Mouse (Mus musculus): Measurements from ENCODE around the gene Ccr1.

DNA sequence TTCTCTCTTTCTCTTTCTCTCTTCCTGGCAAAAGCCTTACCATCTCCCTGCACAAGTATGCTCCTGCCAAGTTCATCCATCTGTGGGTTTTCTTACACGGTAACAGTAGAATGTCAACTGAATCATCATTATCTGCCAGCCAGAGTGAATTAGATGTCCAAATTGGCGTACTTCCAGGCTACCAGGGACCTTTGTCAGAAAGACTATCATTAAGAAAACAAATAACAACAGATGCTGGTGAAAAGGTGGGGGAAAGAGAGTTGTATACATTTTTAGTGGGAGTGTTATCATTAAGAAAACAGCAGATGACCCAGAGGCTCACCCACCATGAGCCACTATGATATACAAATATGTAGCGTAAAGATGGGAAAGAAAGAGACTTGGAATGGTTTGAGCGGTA, 38.6 kb downstream of the Ccr1 start:
- no peak for TF ChIP-seq POLR2A (IDR thresholded peaks at IDR 0.05; ENCODE audit: extremely low read depth, insufficient read depth, low read length)
- no peak for TF ChIP-seq CTCF (IDR thresholded peaks at IDR 0.05; ENCODE audit: low read depth, low read length)

Data from liver, adult 2 months (tissue).